Mouse (Mus musculus) forebrain, embryonic 11.5 days (tissue): ENCODE results near the gene BC035947. TPM values are rescaled to one million over a fixed set of nuclear protein-coding genes. Genes with fewer than 3 reads are reported as not detected.

Experiments
- ATAC-seq: fragments of 200-750 bp; cut with Nextera tagmentation; replicated peaks from 2 replicates; pipeline ENCODE4 v1.8.0; 2017; ENCODE audit warnings: moderate TSS enrichment; ENCODE audit not compliant: low FRiP score
- DNase-seq: peaks from one replicate; pipeline ENCODE4 v3.0.0-alpha.2; 2017; ENCODE audit warnings: low spot score
- H3K27ac ChIP-seq: fragments of 300-500 bp; sonication (generic); 2 replicates; pipeline ENCODE4 v1.5.1; 2014; ENCODE audit warnings: low read depth, low read length
- H3K27me3 ChIP-seq: fragments of 300-500 bp; sonication (generic); 2 replicates; pipeline ENCODE4 v1.6.1; 2014; ENCODE audit warnings: mild to moderate bottlenecking, low read length, mixed read lengths; ENCODE audit not compliant: control insufficient read depth, insufficient read depth
- H3K36me3 ChIP-seq: fragments of 300-500 bp; sonication (generic); 2 replicates; pipeline ENCODE4 v1.6.1; 2014; ENCODE audit warnings: mild to moderate bottlenecking, low read length, moderate library complexity, mixed read lengths; ENCODE audit not compliant: control insufficient read depth, insufficient read depth
- H3K4me1 ChIP-seq: fragments of 300-500 bp; sonication (generic); replicated peaks from 2 replicates; pipeline ENCODE4 v1.6.1; 2014; ENCODE audit warnings: low read length, mixed read lengths; ENCODE audit not compliant: control insufficient read depth, insufficient read depth
- H3K4me2 ChIP-seq: fragments of 300-500 bp; sonication (generic); 2 replicates; pipeline ENCODE4 v1.6.1; 2014; ENCODE audit warnings: low read depth, mild to moderate bottlenecking, low read length, moderate library complexity, mixed read lengths; ENCODE audit not compliant: severe bottlenecking
- H3K4me3 ChIP-seq: fragments of 300-500 bp; sonication (generic); 2 replicates; pipeline ENCODE4 v1.5.1; 2014; ENCODE audit warnings: low read depth, low read length
- H3K9ac ChIP-seq: fragments of 300-500 bp; sonication (generic); 2 replicates; pipeline ENCODE4 v1.6.1; 2014; ENCODE audit warnings: low read length
- H3K9me3 ChIP-seq: fragments of 300-500 bp; sonication (generic); 2 replicates; pipeline ENCODE4 v1.6.1; 2016; ENCODE audit warnings: low read length, mixed read lengths; ENCODE audit not compliant: control insufficient read depth
- WGBS: fragments of 180-500 bp; shearing (Covaris S2); extraction: QIAGEN DNeasy Blood & Tissue Kit; methylation state at CpG from one replicate; pipeline ENCODE4 v1.1.7; 2014; 5-methylcytosine and 5-hydroxymethylcytosine counted together
- polyA plus RNA-seq: library from polyadenylated mRNA; unstranded; fragments of >200 nt; fragmentation: Nextera tagmentation; extraction: Ambion mirVana; gene quantifications from 2 replicates; pipeline ENCODE4 v1.2.1, GENCODE M21; 2014

BC035947 gene
- polyA plus RNA-seq, 1 experiment from 2014 or later = 0.65 TPM

GRCm38 (mm10) chr1:78536310-78537164 lies 24.6 kb upstream of the BC035947 start:
- Histone ChIP-seq H3K4me1 (no peaks in the 10 kb centered on the region), H3K9me3 (no peaks in the 10 kb centered on the region), H3K9ac (no peak overlapping the region), H3K36me3 (no peaks in the 10 kb centered on the region), H3K4me2 (no peak overlapping the region), H3K4me3 (no peak overlapping the region), H3K27ac (no peak overlapping the region), H3K27me3 (no peaks in the 10 kb centered on the region)
- WGBS = 41% methylated on average over 19 of the region's 19 CpGs
- peak; percentile 70; the same call in 1 of the 2 replicates for ATAC-seq
- DNase-seq = peak; percentile 81

GRCm38 (mm10) chr1:78534428-78535150 lies 22.6 kb upstream of the BC035947 start:
- Histone ChIP-seq H3K4me2 (no peak overlapping the region), H3K4me1 (no peaks in the 10 kb centered on the region), H3K36me3 (no peaks in the 10 kb centered on the region), H3K9me3 (no peaks in the 10 kb centered on the region), H3K4me3 (no peak overlapping the region), H3K27me3 (no peaks in the 10 kb centered on the region), H3K27ac (no peak overlapping the region), H3K9ac (no peak overlapping the region)
- 95% methylated on average over 9 of the region's 9 CpGs for WGBS
- no peak for ATAC-seq
- no peak for DNase-seq

- H3K9me3 ChIP-seq = no peaks in the 10 kb centered on the region
- H3K27ac ChIP-seq = no peak overlapping the region
- no peaks in the 10 kb centered on the region for H3K4me1 ChIP-seq
- ATAC-seq (no peak), DNase-seq (no peak)
- H3K4me3 ChIP-seq = no peak overlapping the region
- WGBS = 85% methylated on average over 15 of the region's 15 CpGs
- no peaks in the 10 kb centered on the region for H3K27me3 ChIP-seq
- no peak overlapping the region for H3K4me2 ChIP-seq
- no peak overlapping the region for H3K9ac ChIP-seq
- H3K36me3 ChIP-seq = no peaks in the 10 kb centered on the region
These were observed 20.3 kb upstream of the BC035947 start for GRCm38 (mm10) chr1:78532184-78532800.

- Histone ChIP-seq H3K9ac (no peak overlapping the region), H3K27ac (no peak overlapping the region), H3K4me2 (no peak overlapping the region), H3K9me3 (no peaks in the 10 kb centered on the region), H3K36me3 (no peaks in the 10 kb centered on the region), H3K4me3 (no peak overlapping the region), H3K27me3 (no peaks in the 10 kb centered on the region), H3K4me1 (no peaks in the 10 kb centered on the region)
- ATAC-seq = no peak
- 80% methylated on average over 7 of the region's 7 CpGs for whole genome bisulfite sequencing
- no peak for DNase-seq
These were observed 18.7 kb upstream of the BC035947 start for GRCm38 (mm10) chr1:78530500-78531215.

- 90% methylated on average over 8 of the region's 8 CpGs for WGBS
- Histone ChIP-seq H3K27ac (no peak overlapping the region), H3K9me3 (no peaks in the 10 kb centered on the region), H3K4me2 (no peak overlapping the region), H3K36me3 (no peaks in the 10 kb centered on the region), H3K4me3 (no peak overlapping the region), H3K27me3 (no peaks in the 10 kb centered on the region), H3K9ac (no peak overlapping the region), H3K4me1 (no peaks in the 10 kb centered on the region)
- no peak for ATAC-seq
- no peak for DNase-seq
These were observed 17.1 kb upstream of the BC035947 start for GRCm38 (mm10) chr1:78529011-78529410.

GRCm38 (mm10) chr1:78528356-78528755 lies 16.4 kb upstream of the BC035947 start:
- Histone ChIP-seq H3K27ac (no peak overlapping the region), H3K9ac (no peak overlapping the region), H3K27me3 (no peaks in the 10 kb centered on the region), H3K36me3 (no peaks in the 10 kb centered on the region), H3K4me1 (no peaks in the 10 kb centered on the region), H3K4me3 (no peak overlapping the region), H3K9me3 (no peaks in the 10 kb centered on the region), H3K4me2 (no peak overlapping the region)
- WGBS = 94% methylated on average over 3 of the region's 3 CpGs
- ATAC-seq (no peak), DNase-seq (no peak)

- whole genome bisulfite sequencing = 52% methylated on average over 23 of the region's 23 CpGs
- Histone ChIP-seq H3K36me3 (no peaks in the 10 kb centered on the region), H3K4me3 (no peak overlapping the region), H3K27ac (no peak overlapping the region), H3K9me3 (no peaks in the 10 kb centered on the region), H3K4me1 (no peaks in the 10 kb centered on the region), H3K9ac (no peak overlapping the region), H3K27me3 (no peaks in the 10 kb centered on the region), H3K4me2 (no peak overlapping the region)
- ATAC-seq (no peak), DNase-seq (peak; percentile 82)
These were observed 13.4 kb upstream of the BC035947 start for GRCm38 (mm10) chr1:78525189-78525886.

GRCm38 (mm10) chr1:78518907-78519306 lies 6.9 kb upstream of the BC035947 start:
- no peak overlapping the region for H3K9ac ChIP-seq
- DNase-seq (no peak), ATAC-seq (no peak)
- H3K4me1 ChIP-seq = no peaks in the 10 kb centered on the region
- no peaks in the 10 kb centered on the region for H3K27me3 ChIP-seq
- no peak overlapping the region for H3K4me3 ChIP-seq
- WGBS = 89% methylated on average over 7 of the region's 7 CpGs
- H3K4me2 ChIP-seq = no peak overlapping the region
- H3K9me3 ChIP-seq = no peaks in the 10 kb centered on the region
- no peak overlapping the region for H3K27ac ChIP-seq
- H3K36me3 ChIP-seq = no peaks in the 10 kb centered on the region
